In the genomic region with DNA sequence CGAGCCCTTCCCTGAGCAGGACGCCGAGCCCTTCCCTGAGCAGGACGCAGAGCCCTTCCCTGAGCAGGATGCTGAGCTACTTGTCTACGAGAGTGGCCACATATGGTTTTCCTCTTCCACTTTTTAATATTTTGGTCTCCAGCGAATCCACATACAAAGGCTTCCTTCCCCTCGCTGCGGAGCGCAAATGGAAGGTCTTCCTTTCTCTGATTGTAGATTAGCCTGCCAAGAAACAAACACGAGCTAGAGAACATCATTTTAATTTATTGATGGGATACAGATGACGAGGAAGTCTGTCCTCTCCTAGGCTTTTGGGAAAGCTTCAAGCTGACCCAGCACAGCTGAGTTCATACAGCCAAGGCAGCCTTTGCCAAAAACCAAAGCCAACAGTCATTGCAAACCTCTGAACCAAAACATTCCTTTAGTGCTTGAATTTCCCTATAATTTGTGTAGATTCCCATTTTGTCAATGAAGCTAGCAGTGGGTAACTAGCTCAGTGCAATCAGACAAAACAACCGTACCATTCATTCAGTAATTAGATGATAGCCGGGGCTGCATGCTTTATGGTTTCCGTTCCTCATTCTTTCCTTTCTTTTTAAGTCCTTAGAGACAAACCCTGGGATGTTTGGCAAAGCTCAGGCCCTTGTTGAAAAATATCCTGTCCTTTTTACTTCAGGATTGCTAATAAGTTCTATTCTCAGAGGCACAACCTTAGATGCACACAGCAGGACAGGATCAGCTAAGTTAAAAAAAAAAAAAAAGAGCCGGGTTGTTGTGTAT, we compare ENCODE assay signal across 9 mouse cellular contexts.
DNase-seq lines count a peak whose midpoint lies in the region; ATAC-seq and TF ChIP-seq lines count a peak whose summit lies in the region.
"Had no signal": no experiment of that assay in that cellular context is flagged by ENCODE, and none has a peak within 500 bp of the region (broad histone marks: within the 10 kb centered on the region; RNA-seq: fewer than 3 reads in every experiment).

No protein-coding gene starts in this region.

- H3K27ac ChIP-seq in forebrain, embryonic 16.5 days (ENCODE audit: low read length) = no peak overlapping the region
- no peak overlapping the region for H3K27ac ChIP-seq in neural tube, embryonic 14.5 days (ENCODE audit: low read depth, low read length)
- no peak overlapping the region for H3K27ac ChIP-seq in midbrain, embryonic 10.5 days (replicated peaks)
- H3K27ac ChIP-seq: heart, embryonic 13.5 days had no signal

- TF ChIP-seq CTCF in lung, adult 2 months (IDR thresholded peaks at IDR 0.05; ENCODE audit: insufficient read depth, low read length) = no peak

- H3K4me3 ChIP-seq in lung, adult 2 months (replicated peaks; ENCODE audit: extremely low read depth, low read depth, low read length) = no peak overlapping the region
- no peak overlapping the region for H3K4me3 ChIP-seq in forebrain, embryonic 16.5 days (replicated peaks; ENCODE audit: low read length)
- H3K4me3 ChIP-seq in neural tube, embryonic 14.5 days (ENCODE audit: low read depth, low read length) = no peak overlapping the region
- no peak overlapping the region for H3K4me3 ChIP-seq in midbrain, embryonic 10.5 days
- H3K4me3 ChIP-seq: heart, embryonic 13.5 days had no signal

- H3K36me3 ChIP-seq in forebrain, embryonic 16.5 days (ENCODE audit: control insufficient read depth, insufficient read depth) = no peaks in the 10 kb centered on the region
- no peaks in the 10 kb centered on the region for H3K36me3 ChIP-seq in neural tube, embryonic 14.5 days (ENCODE audit: control insufficient read depth, insufficient read depth, low read length)
- H3K36me3 ChIP-seq in midbrain, embryonic 10.5 days = no peaks in the 10 kb centered on the region
- H3K36me3 ChIP-seq: heart, embryonic 13.5 days had no signal

- H3K9ac ChIP-seq in forebrain, embryonic 16.5 days (replicated peaks; ENCODE audit: low read depth, low read length) = no peak overlapping the region
- no peak overlapping the region for H3K9ac ChIP-seq in neural tube, embryonic 14.5 days (replicated peaks; ENCODE audit: low read depth, low read length)
- H3K9ac ChIP-seq: heart, embryonic 13.5 days had no signal

- no peaks in the 10 kb centered on the region for H3K9me3 ChIP-seq in forebrain, embryonic 16.5 days (ENCODE audit: control insufficient read depth, low read length)
- no peaks in the 10 kb centered on the region for H3K9me3 ChIP-seq in neural tube, embryonic 14.5 days (ENCODE audit: control insufficient read depth, low read length)
- no peaks in the 10 kb centered on the region for H3K9me3 ChIP-seq in midbrain, embryonic 10.5 days (replicated peaks)

- no peak for TF ChIP-seq POLR2A in lung, adult 2 months (IDR thresholded peaks at IDR 0.05; ENCODE audit: borderline replicate concordance, extremely low read depth, low read depth, low read length)

- peaks cover 3% of the 10 kb centered on the region; the same call in 1 of the 2 replicates for H3K4me1 ChIP-seq in lung, adult 2 months (ENCODE audit: control insufficient read depth, insufficient read depth, low read length)
- H3K4me1 ChIP-seq in forebrain, embryonic 16.5 days (replicated peaks; ENCODE audit: control insufficient read depth, insufficient read depth, low read length) = peaks cover 3% of the 10 kb centered on the region; the same call in 1 of the 2 replicates
- no peaks in the 10 kb centered on the region for H3K4me1 ChIP-seq in neural tube, embryonic 14.5 days (ENCODE audit: control insufficient read depth, insufficient read depth, low read length)
- no peaks in the 10 kb centered on the region for H3K4me1 ChIP-seq in midbrain, embryonic 10.5 days
- H3K4me1 ChIP-seq: heart, embryonic 13.5 days had no signal

- ATAC-seq in forebrain, embryonic 16.5 days = peak; percentile 72
- ATAC-seq in neural tube, embryonic 14.5 days (ENCODE audit: low read depth) = peak; percentile 77; the same call in 1 of the 2 replicates
- no peak for ATAC-seq in megakaryocyte progenitor cell, adult 5-6 weeks (replicated peaks; ENCODE audit: poor library complexity)

- no peaks in the 10 kb centered on the region for H3K27me3 ChIP-seq in forebrain, embryonic 16.5 days (replicated peaks; ENCODE audit: control insufficient read depth, insufficient read depth, low read length)
- H3K27me3 ChIP-seq in neural tube, embryonic 14.5 days (ENCODE audit: control insufficient read depth, insufficient read depth, low read length) = no peaks in the 10 kb centered on the region
- no peaks in the 10 kb centered on the region for H3K27me3 ChIP-seq in midbrain, embryonic 10.5 days (ENCODE audit: low read depth, poor library complexity, severe bottlenecking)
- H3K27me3 ChIP-seq: heart, embryonic 13.5 days had no signal

- 0 out of 2 replicates have a peak overlapping the region, but pooled peaks have one; percentile 6 for H3K4me2 ChIP-seq in forebrain, embryonic 16.5 days (ENCODE audit: low read length)
- H3K4me2 ChIP-seq in neural tube, embryonic 14.5 days (ENCODE audit: low read depth, low read length) = no peak overlapping the region
- H3K4me2 ChIP-seq: heart, embryonic 13.5 days had no signal

- intact Hi-C loops in left cerebral cortex, postnatal 25 days (cut with DNase I) = no loop called here

- DNase-seq in lung, adult 18-20 months = peak; percentile 20 to 22
- DNase-seq in lung, adult 2 months = no peak
- DNase-seq in kidney, adult 8-10 months = peak; percentile 29 to 50
- no peak for DNase-seq in left cerebral cortex, postnatal 25 days (ENCODE audit: low spot score in 2 of 2)
- no peak for DNase-seq in midbrain, embryonic 10.5 days (ENCODE audit: low spot score)

- 41% methylated on average over 15 of the region's 15 CpGs for WGBS in lung, adult 2 months
- 40% methylated on average over 15 of the region's 15 CpGs for WGBS in forebrain, embryonic 16.5 days
- WGBS in neural tube, embryonic 14.5 days = 39% methylated on average over 15 of the region's 15 CpGs
- WGBS in midbrain, embryonic 10.5 days = 82% methylated on average over 15 of the region's 15 CpGs

Comparison
In these comparisons a context has a peak if more than half of its experiments do, and no peak if none do; other contexts are left out.
1. DNase-seq: peak in lung, adult 18-20 months (2 of 2) and kidney, adult 8-10 months (2 of 2); none in lung, adult 2 months (single experiment), left cerebral cortex, postnatal 25 days (0 of 2) and midbrain, embryonic 10.5 days (single experiment).